Mouse (Mus musculus): ENCODE results near the gene Eif4e2. TPM values are rescaled to one million over a fixed set of nuclear protein-coding genes. Genes with fewer than 3 reads are reported as not detected.

Gene Eif4e2
- total RNA-seq (2014; fragmentation: Nextera tagmentation): 82.9 and 93.1 TPM in 2 replicates
- total RNA-seq (2017): 137 and 140 TPM in 2 replicates

- ATAC-seq (replicated peaks; ENCODE audit: poor library complexity, severe bottlenecking): peak; percentile 91
These were observed at the start of gene Eif4e2 for GRCm38 (mm10) chr1:87213735-87214704. Eif4e2 (plus strand) TSS chr1:87213914.

DNA sequence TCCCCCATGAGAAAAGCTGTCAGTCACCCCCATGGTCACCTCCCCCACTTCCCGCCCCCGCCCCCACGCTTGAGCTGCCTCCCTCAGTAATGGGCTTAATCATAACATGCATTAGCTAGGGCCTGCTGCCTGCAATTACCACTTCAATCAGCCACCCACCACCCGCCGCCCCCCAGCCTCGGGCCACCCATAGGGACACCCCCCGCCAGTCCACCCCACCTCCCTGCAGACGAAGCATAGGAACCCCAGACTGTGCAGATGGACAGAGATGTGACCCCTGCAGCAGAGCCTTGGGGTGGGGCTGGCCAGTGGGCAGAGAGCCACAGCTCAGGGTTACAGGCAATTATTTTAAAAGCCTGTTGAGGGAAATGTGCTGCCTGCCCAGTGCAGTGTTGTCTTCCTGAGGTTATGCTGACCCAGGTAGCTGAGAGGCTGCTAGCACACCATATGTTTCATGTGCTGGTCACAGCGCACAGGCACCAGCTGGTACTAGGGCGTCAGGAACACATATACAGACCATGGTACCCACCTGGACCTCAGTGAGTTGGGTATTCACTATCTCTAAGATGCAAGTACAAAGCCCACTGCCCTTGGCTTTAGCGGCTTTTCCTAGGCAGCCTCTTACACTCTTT, 49.4 kb upstream of the Eif4e2 start:
- ATAC-seq (replicated peaks; ENCODE audit: poor library complexity, severe bottlenecking): no peak

DNA sequence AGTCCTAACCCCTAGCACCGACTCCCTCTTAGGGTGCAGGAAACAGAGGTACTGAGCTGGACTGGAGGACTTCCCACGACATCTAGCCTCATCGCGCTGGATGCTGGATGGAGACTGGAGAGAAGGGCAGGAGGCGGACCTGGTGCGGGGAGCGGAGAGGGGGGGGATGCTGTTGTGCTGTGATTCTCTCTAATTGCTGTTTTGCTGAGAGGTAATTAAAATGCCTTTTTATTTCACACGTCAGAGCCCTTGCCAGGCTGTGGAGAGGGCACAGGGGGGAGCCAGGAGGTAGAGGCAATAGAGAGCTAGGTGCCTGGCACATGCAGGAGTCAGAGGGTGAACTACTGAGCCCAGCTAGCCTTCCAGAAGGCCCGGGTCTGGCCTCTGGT, 48.9 kb upstream of the Eif4e2 start:
- no peak for ATAC-seq (replicated peaks; ENCODE audit: poor library complexity, severe bottlenecking)

GRCm38 (mm10) chr1:87170458-87170857, 43.3 kb upstream of the Eif4e2 start:
- ATAC-seq (replicated peaks; ENCODE audit: poor library complexity, severe bottlenecking): no peak

DNA sequence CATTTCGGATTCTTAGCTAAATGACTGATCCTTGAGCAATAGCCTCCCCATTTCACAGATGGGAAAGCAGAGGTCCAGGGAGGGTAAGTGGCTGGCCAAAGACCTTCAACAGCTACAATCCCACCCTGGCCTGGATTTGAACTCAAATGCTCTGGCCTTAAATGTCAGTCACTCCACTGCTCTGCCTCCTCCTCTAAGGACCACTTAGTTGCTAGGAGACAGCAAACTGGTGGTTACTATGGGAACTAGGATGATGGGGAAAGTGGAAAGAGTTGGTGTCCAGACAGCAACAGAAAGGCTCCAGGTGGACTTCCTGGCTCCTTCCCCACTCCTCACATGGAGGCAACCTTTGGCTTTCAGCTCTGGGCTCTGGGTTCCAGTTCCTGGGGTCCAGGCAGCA, 42.4 kb upstream of the Eif4e2 start:
- no peak for ATAC-seq (replicated peaks; ENCODE audit: poor library complexity, severe bottlenecking)

DNA sequence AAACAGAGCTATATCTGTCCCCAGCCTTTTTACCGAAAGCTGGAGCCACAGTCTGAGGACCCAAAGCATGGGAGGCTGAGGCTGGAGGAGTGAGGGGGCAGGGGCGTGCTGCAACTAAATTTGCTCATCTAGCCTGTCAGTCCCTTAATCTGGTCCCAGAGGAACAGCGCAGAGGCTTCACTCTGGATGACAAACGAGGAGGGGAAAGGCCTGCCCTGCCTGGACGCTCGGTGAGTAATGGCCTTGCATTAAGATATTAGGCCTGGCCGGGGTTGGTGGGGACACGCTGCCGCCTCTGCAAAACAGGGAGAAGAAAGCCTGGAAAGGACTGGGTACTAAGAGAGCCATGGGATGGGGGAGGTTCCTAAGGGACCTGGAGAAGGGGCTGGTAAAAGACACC, 41.4 kb upstream of the Eif4e2 start:
- no peak for ATAC-seq (replicated peaks; ENCODE audit: poor library complexity, severe bottlenecking)

GRCm38 (mm10) chr1:87174006-87174955, 39.4 kb upstream of the Eif4e2 start:
- ATAC-seq (replicated peaks; ENCODE audit: poor library complexity, severe bottlenecking): peak; percentile 82

GRCm38 (mm10) chr1:87175852-87176292, 37.8 kb upstream of the Eif4e2 start:
- peak; percentile 67 for ATAC-seq (replicated peaks; ENCODE audit: poor library complexity, severe bottlenecking)

- ATAC-seq (replicated peaks; ENCODE audit: poor library complexity, severe bottlenecking): peak; percentile 49; the same call in 1 of the 2 replicates
These were observed 32.8 kb upstream of the Eif4e2 start for GRCm38 (mm10) chr1:87180896-87181295.

- ATAC-seq (replicated peaks; ENCODE audit: poor library complexity, severe bottlenecking): no peak
These were observed 30.7 kb upstream of the Eif4e2 start, which contains the start of gene Prss56 for GRCm38 (mm10) chr1:87183013-87183412. Prss56 (plus strand) TSS chr1:87183313.

GRCm38 (mm10) chr1:87183998-87184750, 29.5 kb upstream of the Eif4e2 start:
- ATAC-seq (replicated peaks; ENCODE audit: poor library complexity, severe bottlenecking): no peak

- peak; percentile 60 for ATAC-seq (replicated peaks; ENCODE audit: poor library complexity, severe bottlenecking)
These were observed 29.0 kb upstream of the Eif4e2 start for GRCm38 (mm10) chr1:87184751-87185139.

GRCm38 (mm10) chr1:87185526-87185925, 28.2 kb upstream of the Eif4e2 start:
- ATAC-seq (replicated peaks; ENCODE audit: poor library complexity, severe bottlenecking): no peak

DNA sequence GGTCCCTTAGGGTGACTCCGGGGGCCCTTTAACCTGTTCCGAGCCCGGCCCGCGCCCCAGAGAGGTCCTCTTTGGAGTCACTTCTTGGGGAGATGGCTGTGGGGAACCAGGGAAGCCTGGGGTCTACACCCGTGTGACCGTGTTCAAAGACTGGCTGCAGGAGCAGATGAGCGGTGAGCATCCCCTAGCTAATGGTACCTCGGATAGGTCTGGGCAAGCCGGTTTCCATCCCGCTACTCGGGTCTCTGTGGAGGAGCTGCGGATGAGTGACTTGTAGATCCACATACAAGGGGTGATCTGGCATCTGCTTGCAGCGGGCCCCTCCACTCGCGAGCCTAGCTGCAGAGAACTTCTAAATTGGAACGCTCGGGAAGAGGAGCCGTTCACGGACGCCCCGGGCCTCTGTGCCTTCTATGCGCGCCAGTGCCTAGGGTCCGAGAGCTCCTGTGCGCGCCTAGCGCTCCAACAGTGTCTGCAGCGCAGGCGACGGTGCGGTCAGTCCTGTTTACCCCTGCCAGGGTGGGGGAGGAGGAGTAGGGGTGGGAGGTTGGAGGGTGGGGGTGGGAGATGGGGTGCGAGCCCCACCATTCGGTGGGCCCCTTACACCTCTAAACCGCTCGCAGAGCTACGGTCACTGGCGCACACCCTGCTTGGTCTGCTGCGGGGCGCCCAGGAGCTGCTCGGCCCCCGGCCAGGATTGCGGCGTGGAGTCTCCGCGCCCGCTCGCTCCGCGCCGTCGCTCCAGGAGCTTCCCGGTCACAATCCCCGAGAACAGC, 27.3 kb upstream of the Eif4e2 start:
- ATAC-seq (replicated peaks; ENCODE audit: poor library complexity, severe bottlenecking): no peak; the same call in 1 of the 2 replicates

GRCm38 (mm10) chr1:87187037-87187355, 26.7 kb upstream of the Eif4e2 start:
- ATAC-seq (replicated peaks; ENCODE audit: poor library complexity, severe bottlenecking): peak; percentile 62

DNA sequence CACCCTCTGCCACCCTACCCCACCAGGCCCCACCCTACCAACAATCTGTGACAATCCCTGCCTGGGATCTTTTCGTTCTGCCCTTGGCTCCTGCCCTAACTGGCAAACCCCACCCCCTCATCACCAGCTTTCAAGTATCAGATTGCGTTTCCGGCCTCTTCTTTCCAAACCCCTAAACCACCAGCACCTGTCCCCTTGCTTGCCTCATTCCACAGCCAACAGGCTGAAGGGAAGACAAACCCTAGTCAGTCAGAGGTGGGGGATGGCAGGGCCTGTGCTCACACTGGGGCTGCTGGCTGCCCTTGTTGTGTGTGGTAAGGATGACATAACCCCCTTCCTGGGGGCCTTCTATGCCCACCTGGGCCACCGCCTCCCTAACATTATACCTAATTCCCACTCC, 23.3 kb upstream of the Eif4e2 start, which contains the start of gene Chrnd:
Gene Chrnd, plus strand, starts transcription at position 179 of the 400 bp plus-strand sequence.
- ATAC-seq (replicated peaks; ENCODE audit: poor library complexity, severe bottlenecking): peak; percentile 32

DNA sequence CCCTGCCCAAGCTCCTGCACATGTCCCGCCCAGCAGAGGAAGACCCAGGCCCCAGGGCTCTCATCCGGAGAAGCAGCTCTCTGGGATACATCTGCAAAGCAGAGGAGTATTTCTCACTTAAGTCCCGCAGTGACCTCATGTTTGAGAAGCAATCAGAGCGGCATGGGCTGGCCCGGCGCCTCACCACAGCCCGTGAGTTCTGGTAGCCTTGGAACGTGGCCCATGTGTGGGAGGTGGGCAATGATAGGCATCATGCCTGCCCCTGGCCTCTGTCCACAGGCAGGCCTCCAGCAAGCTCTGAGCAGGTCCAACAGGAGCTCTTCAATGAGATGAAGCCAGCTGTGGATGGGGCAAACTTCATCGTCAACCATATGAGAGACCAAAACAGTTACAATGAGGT, 16.4 kb upstream of the Eif4e2 start:
- no peak for ATAC-seq (replicated peaks; ENCODE audit: poor library complexity, severe bottlenecking)

- no peak for ATAC-seq (replicated peaks; ENCODE audit: poor library complexity, severe bottlenecking)
These were observed 15.3 kb upstream of the Eif4e2 start for GRCm38 (mm10) chr1:87198119-87199065.
